Mouse (Mus musculus): ENCODE measurements around the gene Usp6nl. TPM values are rescaled to one million over a fixed set of nuclear protein-coding genes. Genes with fewer than 3 reads are reported as not detected.

Usp6nl gene
- polyA plus RNA-seq, 1 experiment from 2014 or later = 16.5 TPM

DNA sequence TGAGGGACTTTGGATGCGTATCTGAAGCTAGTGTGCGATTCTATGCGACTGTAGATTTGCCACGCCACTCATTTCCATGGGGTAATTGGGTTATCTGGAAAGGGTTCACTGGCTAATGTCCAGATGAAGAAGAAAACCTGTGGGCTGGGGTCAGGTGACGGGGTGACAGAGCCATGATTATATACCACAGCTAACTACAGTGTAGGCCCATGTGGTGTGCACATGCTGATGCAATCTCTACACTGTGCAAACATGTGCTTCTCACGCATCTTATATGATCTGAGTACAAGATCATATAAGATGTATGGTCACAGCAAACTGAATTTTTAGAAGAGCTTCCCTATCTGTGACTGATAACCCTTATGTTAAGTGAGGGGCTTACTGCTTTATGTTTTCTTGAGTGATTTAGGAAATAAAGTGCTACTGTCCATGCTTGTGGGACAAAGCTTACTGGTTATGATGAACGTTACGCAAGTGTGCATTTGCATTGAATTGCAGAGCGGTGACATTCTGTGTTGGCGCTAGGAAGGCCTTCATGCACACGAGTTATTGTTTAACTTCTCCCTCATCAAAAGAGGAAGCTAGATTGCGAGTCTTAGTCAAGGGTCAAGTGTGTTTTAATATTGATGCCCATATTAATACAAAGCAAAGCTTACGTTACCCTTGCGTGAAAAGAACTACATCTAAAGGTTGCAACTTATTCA lies 12.7 kb downstream of the Usp6nl start:
- ATAC-seq (ENCODE audit: insufficient number of reproducible peaks, insufficient read depth, low FRiP score, low TSS enrichment) = no peak
- H3K4me3 ChIP-seq = no peak overlapping the region
- no peaks in the 10 kb centered on the region for H3K36me3 ChIP-seq
- no peaks in the 10 kb centered on the region for H3K9me3 ChIP-seq
- H3K9ac ChIP-seq = no peak overlapping the region
- H3K4me1 ChIP-seq = peaks cover 11% of the 10 kb centered on the region; the same call in 1 of the 2 replicates
- no peak overlapping the region for H3K27ac ChIP-seq
- no peak overlapping the region for H3K4me2 ChIP-seq (replicated peaks)
- WGBS = 83% methylated on average over 14 of the region's 14 CpGs
- H3K27me3 ChIP-seq = no peaks in the 10 kb centered on the region

DNA sequence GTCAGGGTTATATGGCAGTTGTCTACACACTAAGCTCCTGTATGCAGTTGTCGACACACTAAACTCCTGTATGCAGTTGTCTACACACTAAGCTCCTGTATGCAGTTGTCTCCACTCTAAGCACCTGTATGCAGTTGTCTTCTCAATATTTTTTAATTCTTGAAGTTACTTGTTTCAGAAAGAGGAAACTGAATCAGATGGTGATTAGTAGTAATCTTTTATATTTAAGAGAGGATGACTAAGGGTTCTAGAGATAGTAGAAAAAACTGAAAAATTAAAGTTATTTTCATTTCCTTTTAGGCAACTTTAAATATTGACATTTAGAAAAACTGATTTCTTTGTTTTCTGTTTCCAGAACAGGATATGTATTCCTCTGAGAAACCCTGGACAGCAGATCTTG lies 13.5 kb downstream of the Usp6nl start:
- Histone ChIP-seq H3K36me3 (no peaks in the 10 kb centered on the region), H3K27ac (no peak overlapping the region), H3K9ac (no peak overlapping the region), H3K27me3 (no peaks in the 10 kb centered on the region), H3K4me1 (peaks cover 14% of the 10 kb centered on the region; the same call in 1 of the 2 replicates), H3K4me3 (no peak overlapping the region), H3K4me2 (replicated peaks) (no peak overlapping the region), H3K9me3 (no peaks in the 10 kb centered on the region)
- no peak for ATAC-seq (ENCODE audit: insufficient number of reproducible peaks, insufficient read depth, low FRiP score, low TSS enrichment)
- 97% methylated on average over 1 of the region's 1 CpGs for WGBS

DNA sequence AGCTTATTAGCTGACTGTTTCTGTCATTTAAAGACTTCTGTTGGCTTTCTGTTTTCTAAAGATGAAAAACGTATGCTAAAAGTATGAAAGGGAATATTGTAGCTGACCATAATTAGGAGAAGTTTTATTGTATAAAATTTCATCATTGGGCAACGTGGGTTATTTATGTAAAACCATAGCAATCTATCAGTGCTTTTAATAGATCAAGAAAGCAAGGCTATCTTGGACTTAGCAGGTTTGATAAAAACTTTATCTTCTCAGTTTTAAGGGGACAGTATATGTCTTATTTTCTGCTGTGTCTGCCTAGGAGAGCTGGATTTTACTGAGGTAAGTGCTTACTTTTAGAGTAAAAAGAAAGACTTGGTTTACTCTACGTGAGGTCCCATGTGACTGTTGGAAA lies 14.2 kb downstream of the Usp6nl start:
- H3K4me2 ChIP-seq (replicated peaks) = no peak overlapping the region
- no peak overlapping the region for H3K4me3 ChIP-seq
- 83% methylated on average over 3 of the region's 3 CpGs for WGBS
- no peaks in the 10 kb centered on the region for H3K27me3 ChIP-seq
- H3K4me1 ChIP-seq = peaks cover 14% of the 10 kb centered on the region; the same call in 1 of the 2 replicates
- H3K36me3 ChIP-seq = no peaks in the 10 kb centered on the region
- no peaks in the 10 kb centered on the region for H3K9me3 ChIP-seq
- no peak overlapping the region for H3K27ac ChIP-seq
- ATAC-seq (ENCODE audit: insufficient number of reproducible peaks, insufficient read depth, low FRiP score, low TSS enrichment) = no peak
- H3K9ac ChIP-seq = no peak overlapping the region

DNA sequence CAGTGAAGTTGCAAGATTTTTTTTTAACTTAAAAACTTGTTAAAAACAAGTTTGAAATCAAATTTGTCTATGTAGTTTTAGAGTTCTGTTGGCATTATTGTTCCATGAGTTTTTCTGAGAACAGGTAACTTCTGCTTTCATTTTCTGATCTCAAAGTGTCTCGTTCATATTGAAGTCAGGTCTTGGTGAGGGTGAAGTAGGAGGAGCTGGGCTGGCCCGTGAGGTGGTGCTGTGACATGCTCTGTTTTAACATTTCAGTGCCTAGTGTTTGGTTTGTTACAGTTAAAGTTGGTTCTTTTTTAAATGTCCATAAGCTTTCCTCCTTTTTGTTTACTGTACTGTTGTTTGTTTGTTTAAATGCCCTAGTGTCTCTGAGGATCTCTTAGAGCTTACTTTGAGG lies 15.0 kb downstream of the Usp6nl start:
- Histone ChIP-seq H3K4me2 (replicated peaks) (no peak overlapping the region), H3K36me3 (no peaks in the 10 kb centered on the region), H3K4me3 (no peak overlapping the region), H3K27ac (no peak overlapping the region), H3K9me3 (no peaks in the 10 kb centered on the region), H3K4me1 (peaks cover 14% of the 10 kb centered on the region; the same call in 1 of the 2 replicates), H3K27me3 (no peaks in the 10 kb centered on the region), H3K9ac (no peak overlapping the region)
- WGBS = 86% methylated on average over 2 of the region's 2 CpGs
- ATAC-seq (ENCODE audit: insufficient number of reproducible peaks, insufficient read depth, low FRiP score, low TSS enrichment) = no peak

DNA sequence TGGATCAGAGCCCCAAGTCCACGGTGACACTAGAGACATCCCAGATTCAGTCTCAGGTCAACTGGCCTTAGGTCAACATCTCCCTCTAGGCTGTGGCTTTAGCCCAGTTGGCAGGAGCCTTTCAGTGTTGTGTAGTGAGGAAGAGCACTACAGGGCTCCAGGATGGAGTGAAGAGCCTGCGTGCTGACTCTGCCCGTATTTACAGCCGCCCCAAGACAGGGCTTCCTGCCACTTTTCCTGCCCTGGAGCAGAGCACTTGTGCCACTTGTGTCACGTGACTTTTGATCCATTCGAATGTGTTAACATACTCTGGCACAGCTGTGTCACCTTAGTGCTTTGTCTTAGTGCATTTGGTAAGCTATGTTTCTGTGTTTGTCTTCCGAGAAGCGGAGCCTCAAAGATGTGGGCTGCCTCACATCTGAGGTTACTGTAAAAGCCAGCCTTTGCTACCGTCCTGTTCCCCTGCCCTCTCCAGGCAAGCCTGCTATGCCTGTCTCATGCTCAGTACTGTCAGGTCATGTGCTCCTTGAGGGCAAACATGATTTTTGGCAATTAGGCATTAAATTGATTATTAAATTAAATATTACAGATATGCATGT lies 15.7 kb downstream of the Usp6nl start:
- no peak for ATAC-seq (ENCODE audit: insufficient number of reproducible peaks, insufficient read depth, low FRiP score, low TSS enrichment)
- 85% methylated on average over 9 of the region's 9 CpGs for WGBS

DNA sequence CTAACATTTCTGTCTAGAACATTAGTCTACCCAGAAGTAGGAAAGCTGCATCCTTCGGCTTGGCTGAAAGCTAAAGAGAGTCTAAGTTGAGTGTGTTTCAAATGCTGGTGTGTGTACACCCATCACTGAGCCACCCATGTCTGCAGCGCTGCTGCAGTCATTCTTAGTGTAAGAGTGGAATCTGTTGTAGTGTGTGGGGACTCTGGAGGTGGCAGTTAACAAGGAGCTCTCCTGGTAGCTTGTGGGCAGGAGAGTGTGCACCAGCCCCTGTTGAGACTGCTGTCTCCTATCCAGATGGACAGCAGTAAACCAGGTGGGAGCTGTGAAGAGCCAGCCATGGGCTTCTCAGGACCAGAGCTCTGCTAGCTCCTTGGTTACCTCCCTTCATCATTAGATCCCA lies 18.0 kb downstream of the Usp6nl start:
- WGBS = 89% methylated on average over 2 of the region's 2 CpGs
- no peaks in the 10 kb centered on the region for H3K36me3 ChIP-seq
- no peak overlapping the region for H3K9ac ChIP-seq
- no peaks in the 10 kb centered on the region for H3K9me3 ChIP-seq
- no peaks in the 10 kb centered on the region for H3K27me3 ChIP-seq
- H3K4me2 ChIP-seq (replicated peaks) = no peak overlapping the region
- no peak overlapping the region for H3K4me3 ChIP-seq
- no peak for ATAC-seq (ENCODE audit: insufficient number of reproducible peaks, insufficient read depth, low FRiP score, low TSS enrichment)
- peaks cover 6% of the 10 kb centered on the region; the same call in 1 of the 2 replicates for H3K4me1 ChIP-seq
- no peak overlapping the region for H3K27ac ChIP-seq

More for the DNA sequence above, 15.7 kb downstream of the Usp6nl start:
- Histone ChIP-seq H3K27ac (no peak overlapping the region), H3K36me3 (no peaks in the 10 kb centered on the region), H3K4me3 (no peak overlapping the region), H3K4me2 (replicated peaks) (no peak overlapping the region), H3K4me1 (peaks cover 14% of the 10 kb centered on the region; the same call in 1 of the 2 replicates), H3K27me3 (no peaks in the 10 kb centered on the region), H3K9me3 (no peaks in the 10 kb centered on the region), H3K9ac (no peak overlapping the region)

DNA sequence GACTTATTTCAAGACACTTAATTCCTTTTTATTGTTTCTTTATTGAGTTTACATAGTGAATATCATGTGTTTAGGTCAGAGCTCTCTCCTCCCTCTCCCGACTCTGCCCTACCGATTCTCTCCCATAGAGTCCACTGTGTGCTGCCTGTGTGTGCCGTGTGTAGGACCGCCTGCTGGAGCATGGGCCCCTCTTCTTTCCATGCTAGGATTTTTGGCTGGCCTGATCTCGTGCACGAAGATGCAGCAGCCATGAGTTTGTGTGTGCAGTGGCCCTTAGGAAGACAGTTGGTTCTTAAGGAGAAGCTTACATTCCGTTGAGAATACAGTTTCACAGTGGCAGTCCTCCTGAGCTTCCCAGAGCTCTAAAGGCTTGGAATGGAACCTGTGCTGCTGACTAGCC lies 19.0 kb downstream of the Usp6nl start:
- 77% methylated on average over 7 of the region's 7 CpGs for whole genome bisulfite sequencing

DNA sequence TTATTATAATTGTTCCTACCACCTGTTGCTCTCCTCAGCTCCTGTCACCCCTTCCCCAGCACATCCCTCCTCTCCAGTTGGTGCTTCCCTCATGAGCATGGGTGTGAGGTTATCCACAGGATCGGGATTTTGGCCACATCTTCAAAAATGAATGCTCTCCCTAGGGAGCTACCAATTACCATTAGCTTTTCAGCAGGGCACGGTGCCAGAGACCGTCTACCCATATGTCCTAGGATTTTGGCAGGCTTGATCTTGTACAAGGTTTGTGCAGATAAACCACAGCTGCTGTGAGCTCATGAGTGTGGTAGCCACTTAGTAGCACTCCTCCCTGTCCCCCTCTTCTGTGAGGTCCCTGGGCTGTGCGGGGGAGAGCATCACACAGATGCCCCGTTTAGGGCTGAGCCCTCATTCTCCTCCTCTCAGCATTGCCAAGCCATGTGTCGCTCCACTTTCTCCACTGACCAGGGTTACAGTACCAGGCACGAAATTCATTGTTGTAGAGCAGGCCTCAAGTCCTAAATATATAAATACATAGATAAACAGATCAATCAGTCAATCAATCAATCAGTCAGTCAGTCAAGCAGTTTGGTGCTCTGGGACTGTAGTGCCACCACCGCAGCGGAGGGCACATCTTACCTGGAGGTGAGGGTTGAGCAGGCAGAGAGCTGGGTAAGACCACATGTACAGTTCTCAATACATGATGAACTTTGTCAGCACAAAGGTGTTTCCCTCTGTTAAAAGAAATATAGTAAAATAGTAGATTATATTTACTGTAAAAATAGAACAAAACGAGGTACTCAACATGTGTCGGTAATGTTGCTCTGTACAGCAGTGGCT lies 27.0 kb downstream of the Usp6nl start:
- WGBS = 84% methylated on average over 11 of the region's 11 CpGs
- no peak overlapping the region for H3K9ac ChIP-seq
- H3K4me3 ChIP-seq = no peak overlapping the region
- no peak overlapping the region for H3K4me2 ChIP-seq (replicated peaks)
- no peaks in the 10 kb centered on the region for H3K27me3 ChIP-seq
- H3K36me3 ChIP-seq = no peaks in the 10 kb centered on the region
- H3K27ac ChIP-seq = no peak overlapping the region
- no peak for ATAC-seq (ENCODE audit: insufficient number of reproducible peaks, insufficient read depth, low FRiP score, low TSS enrichment)
- H3K9me3 ChIP-seq = no peaks in the 10 kb centered on the region
- peaks cover 28% of the 10 kb centered on the region for H3K4me1 ChIP-seq

More for the DNA sequence above, 19.0 kb downstream of the Usp6nl start:
- no peak overlapping the region for H3K27ac ChIP-seq
- H3K9ac ChIP-seq = no peak overlapping the region
- no peak overlapping the region for H3K4me2 ChIP-seq (replicated peaks)
- no peaks in the 10 kb centered on the region for H3K36me3 ChIP-seq
- ATAC-seq (ENCODE audit: insufficient number of reproducible peaks, insufficient read depth, low FRiP score, low TSS enrichment) = no peak
- H3K4me3 ChIP-seq = no peak overlapping the region
- no peaks in the 10 kb centered on the region for H3K9me3 ChIP-seq
- no peaks in the 10 kb centered on the region for H3K27me3 ChIP-seq
- H3K4me1 ChIP-seq = peaks cover 6% of the 10 kb centered on the region; the same call in 1 of the 2 replicates

DNA sequence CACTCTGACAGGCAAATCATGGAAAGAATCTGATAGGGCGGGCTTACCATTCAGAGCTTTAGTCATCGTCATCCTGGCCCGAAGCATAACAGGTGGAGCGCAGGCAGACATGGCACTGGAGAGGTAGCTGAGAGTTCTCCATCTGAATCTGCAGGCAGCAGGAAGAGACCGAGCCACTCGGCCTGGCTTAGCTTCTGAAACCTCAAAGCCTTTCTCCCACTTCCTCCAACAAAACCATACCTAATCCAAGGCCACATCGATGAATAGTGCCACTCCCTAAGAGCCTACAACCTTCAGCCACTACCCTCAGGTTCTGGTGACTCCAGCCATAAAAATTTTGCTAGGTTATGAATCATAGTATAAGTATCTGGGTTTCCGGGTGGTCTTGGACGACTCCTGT lies 27.7 kb downstream of the Usp6nl start:
- Histone ChIP-seq H3K9me3 (no peaks in the 10 kb centered on the region), H3K27me3 (no peaks in the 10 kb centered on the region), H3K4me2 (replicated peaks) (no peak overlapping the region), H3K36me3 (no peaks in the 10 kb centered on the region), H3K4me3 (no peak overlapping the region), H3K4me1 (peaks cover 28% of the 10 kb centered on the region), H3K9ac (no peak overlapping the region), H3K27ac (no peak overlapping the region)
- WGBS = 85% methylated on average over 9 of the region's 9 CpGs
- no peak for ATAC-seq (ENCODE audit: insufficient number of reproducible peaks, insufficient read depth, low FRiP score, low TSS enrichment)

DNA sequence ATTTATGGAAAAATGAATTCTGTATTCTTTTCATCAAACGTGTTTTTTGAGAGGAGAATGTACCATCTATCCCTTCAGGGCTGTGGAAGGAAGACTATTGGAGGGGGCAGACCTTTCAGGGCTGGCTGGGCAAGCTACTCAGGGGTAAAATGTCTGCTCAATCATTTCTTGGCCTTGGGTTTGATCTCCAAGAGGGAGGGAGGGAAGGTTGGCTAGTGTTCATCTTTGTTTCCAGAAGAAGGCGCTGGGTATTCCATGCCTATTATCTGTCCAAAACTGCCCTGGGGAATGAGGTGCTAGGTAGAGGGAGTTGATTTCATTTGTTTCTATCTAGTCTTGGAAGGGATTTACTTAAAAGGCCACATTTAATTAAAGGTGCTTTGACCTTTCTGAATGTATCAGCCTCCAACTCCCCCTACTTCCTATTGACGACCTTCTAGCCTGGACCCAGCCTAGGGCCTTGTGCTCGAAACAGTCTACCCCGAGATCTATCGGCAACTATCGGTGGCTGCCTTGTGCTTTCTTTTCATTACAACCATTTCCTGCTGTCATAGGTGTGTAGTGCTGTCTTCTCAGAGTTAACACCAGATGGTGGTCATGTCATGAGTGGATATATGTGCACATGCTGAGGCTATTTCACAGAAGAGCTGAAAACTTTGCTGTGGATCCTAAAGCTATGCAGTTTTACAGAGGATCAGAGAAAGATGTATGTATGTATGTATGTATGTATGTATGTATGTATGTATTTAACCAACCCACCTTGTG lies 28.6 kb downstream of the Usp6nl start:
- no peak for ATAC-seq (ENCODE audit: insufficient number of reproducible peaks, insufficient read depth, low FRiP score, low TSS enrichment)
- H3K9ac ChIP-seq = no peak overlapping the region
- 55% methylated on average over 7 of the region's 7 CpGs for WGBS

DNA sequence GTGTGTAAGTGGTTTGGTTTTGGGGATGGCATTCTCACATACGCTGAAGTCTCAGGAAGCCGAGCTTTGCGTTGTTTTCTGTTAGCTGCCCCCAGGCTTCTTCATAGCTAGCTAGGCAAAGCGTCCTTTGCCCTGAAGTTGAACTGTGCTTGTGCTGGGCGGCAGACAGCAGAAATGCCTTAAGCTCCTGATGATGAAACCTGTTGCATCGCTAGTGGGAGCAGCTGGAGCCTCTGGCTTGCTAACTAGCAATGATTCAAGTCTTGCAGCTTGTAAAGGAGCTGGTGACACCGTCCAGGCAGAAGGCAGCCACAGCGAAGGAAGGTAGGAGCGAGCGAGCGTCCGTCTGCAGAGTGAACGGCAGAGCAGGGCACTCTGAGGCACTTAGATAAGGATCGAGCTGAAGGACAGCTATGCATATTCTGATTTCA lies 30.1 kb downstream of the Usp6nl start:
- Histone ChIP-seq H3K27me3 (no peaks in the 10 kb centered on the region), H3K4me2 (replicated peaks) (peak overlapping the region; percentile 38), H3K27ac (0 out of 2 replicates have a peak overlapping the region, but pooled peaks have one; percentile 31), H3K4me3 (no peak overlapping the region), H3K9me3 (no peaks in the 10 kb centered on the region), H3K4me1 (peaks cover 28% of the 10 kb centered on the region), H3K36me3 (no peaks in the 10 kb centered on the region), H3K9ac (no peak overlapping the region)
- WGBS = 26% methylated on average over 14 of the region's 14 CpGs
- no peak for ATAC-seq (ENCODE audit: insufficient number of reproducible peaks, insufficient read depth, low FRiP score, low TSS enrichment)

More for the DNA sequence above, 28.6 kb downstream of the Usp6nl start:
- no peaks in the 10 kb centered on the region for H3K27me3 ChIP-seq
- H3K36me3 ChIP-seq = no peaks in the 10 kb centered on the region
- no peaks in the 10 kb centered on the region for H3K9me3 ChIP-seq
- no peak overlapping the region for H3K27ac ChIP-seq
- no peak overlapping the region for H3K4me2 ChIP-seq (replicated peaks)
- peaks cover 28% of the 10 kb centered on the region for H3K4me1 ChIP-seq
- no peak overlapping the region for H3K4me3 ChIP-seq
